ENCODE assay signal across 12 mouse cellular contexts in genomic region chr16:50293502-50294228, GRCm38 (mm10).
DNase-seq lines count a peak whose midpoint lies in the region; ATAC-seq and TF ChIP-seq lines count a peak whose summit lies in the region.
"Had no signal": no experiment of that assay in that cellular context is flagged by ENCODE, and none has a peak within 500 bp of the region (broad histone marks: within the 10 kb centered on the region; RNA-seq: fewer than 3 reads in every experiment).

No protein-coding gene starts in this region.

- H3K4me3 ChIP-seq in heart, postnatal 0 days (ENCODE audit: low read depth, low read length), result no peak overlapping the region
- H3K4me3 ChIP-seq: embryonic facial prominence, embryonic 13.5 days; heart, embryonic 10.5 days had no signal

- TF ChIP-seq EP300 in heart, postnatal 0 days (IDR thresholded peaks at IDR 0.05; ENCODE audit: low read depth), result no peak

- DNase-seq in heart, postnatal 0 days (ENCODE audit: low spot score), result peak; percentile 10
- DNase-seq in heart, adult 9 months (ENCODE audit: low spot score in 2 of 2), result no peak
- DNase-seq in lung, postnatal 14 days, result peak; percentile 32
- DNase-seq in lung, adult 18-20 months, result no peak
- peak; percentile 8 for DNase-seq in ZHBTc4 (ENCODE audit: low read depth, low spot score)
- DNase-seq in naive thymus-derived CD4-positive, alpha-beta T cell, adult 2 months (ENCODE audit: low read depth), result peak; percentile 14
- DNase-seq in adrenal gland, postnatal 25 days, result no peak
- DNase-seq in adrenal gland, adult 2 months, result no peak
- DNase-seq: right cerebral cortex, postnatal 25 days had no signal

- no peak overlapping the region for H3K27ac ChIP-seq in heart, postnatal 0 days (ENCODE audit: low read depth)
- H3K27ac ChIP-seq: embryonic facial prominence, embryonic 13.5 days; heart, embryonic 10.5 days; macrophage had no signal

- H3K9ac ChIP-seq in heart, postnatal 0 days (replicated peaks; ENCODE audit: low read depth, low read length), result no peak overlapping the region
- H3K9ac ChIP-seq: embryonic facial prominence, embryonic 13.5 days had no signal

- no peaks in the 10 kb centered on the region for H3K9me3 ChIP-seq in heart, postnatal 0 days (replicated peaks; ENCODE audit: control insufficient read depth, low read length)
- H3K9me3 ChIP-seq: embryonic facial prominence, embryonic 13.5 days; heart, embryonic 10.5 days had no signal

- no peaks in the 10 kb centered on the region for H3K4me1 ChIP-seq in heart, postnatal 0 days (ENCODE audit: control insufficient read depth, insufficient read depth)
- H3K4me1 ChIP-seq: embryonic facial prominence, embryonic 13.5 days; heart, embryonic 10.5 days had no signal

- no peak overlapping the region for H3K4me2 ChIP-seq in heart, postnatal 0 days (ENCODE audit: low read depth, low read length)
- H3K4me2 ChIP-seq: embryonic facial prominence, embryonic 13.5 days had no signal

- ATAC-seq in heart, postnatal 0 days (ENCODE audit: insufficient read depth, low read depth), result no peak

- no peaks in the 10 kb centered on the region for H3K27me3 ChIP-seq in heart, postnatal 0 days (ENCODE audit: control insufficient read depth, insufficient read depth, low read length)
- H3K27me3 ChIP-seq: embryonic facial prominence, embryonic 13.5 days had no signal

- 68% methylated on average over 4 of the region's 4 CpGs for WGBS in heart, postnatal 0 days

- H3K36me3 ChIP-seq in heart, postnatal 0 days (replicated peaks; ENCODE audit: control insufficient read depth, insufficient read depth, low read length), result no peaks in the 10 kb centered on the region
- H3K36me3 ChIP-seq: embryonic facial prominence, embryonic 13.5 days; heart, embryonic 10.5 days had no signal

- TF ChIP-seq CTCF in heart, postnatal 0 days (IDR thresholded peaks at IDR 0.05; ENCODE audit: low read depth), result peak; percentile 43

Comparison
In these comparisons a context has a peak if more than half of its experiments do, and no peak if none do; other contexts are left out.
1. DNase-seq: peak in heart, postnatal 0 days (single experiment), lung, postnatal 14 days (single experiment), ZHBTc4 (single experiment) and naive thymus-derived CD4-positive, alpha-beta T cell, adult 2 months (single experiment); none in heart, adult 9 months (0 of 2), lung, adult 18-20 months (0 of 2), adrenal gland, postnatal 25 days (single experiment) and adrenal gland, adult 2 months (single experiment).